Mouse (Mus musculus) olfactory bulb, adult 2 months (tissue): ENCODE measurements at regions not wholly inside any gene's neighbourhood (a gene's known extent, or its start where the extent isn't known, plus 50 kb on each side); places are given as distances from the start of the nearest gene placed in this dataset.

Experiments
- H3K27ac ChIP-seq: fragments of 200-500 bp; 2 replicates; pipeline ENCODE4 v1.5.1; 2012; ENCODE audit warnings: low read depth, low read length; ENCODE audit not compliant: insufficient read depth
- H3K4me1 ChIP-seq: fragments of 200-500 bp; 2 replicates; pipeline ENCODE4 v1.6.1; 2012; ENCODE audit warnings: low read length; ENCODE audit not compliant: control insufficient read depth, insufficient read depth
- H3K4me3 ChIP-seq: fragments of 200-500 bp; 2 replicates; pipeline ENCODE4 v1.5.1; 2012; ENCODE audit warnings: mild to moderate bottlenecking, low read depth, low read length, moderate library complexity; ENCODE audit not compliant: insufficient read depth
- CTCF ChIP-seq: fragments of 200-500 bp; IDR thresholded peaks from 2 replicates; pipeline ENCODE4 v1.5.1; 2012; ENCODE audit warnings: low read depth, mild to moderate bottlenecking, low read length, moderate library complexity; ENCODE audit not compliant: insufficient read depth
- POLR2A ChIP-seq: fragments of 200-500 bp; IDR thresholded peaks from 2 replicates; pipeline ENCODE4 v1.6.1; 2012; ENCODE audit warnings: mild to moderate bottlenecking, low read depth, low read length, moderate library complexity; ENCODE audit not compliant: insufficient read depth
- WGBS: fragments of 180-500 bp; shearing (Covaris S2); methylation state at CpG from one replicate; pipeline ENCODE4 v1.1.7; 2018; 5-methylcytosine and 5-hydroxymethylcytosine counted together

- TF ChIP-seq CTCF (no peak), POLR2A (no peak)
- no peaks in the 10 kb centered on the region for H3K4me1 ChIP-seq
- no peak overlapping the region for H3K27ac ChIP-seq
- no peak overlapping the region for H3K4me3 ChIP-seq
- WGBS: 87% methylated on average over 4 of the region's 4 CpGs
Measured at GRCm38 (mm10) chr15:61294131-61294530, 371.3 kb upstream of the A1bg start.

- WGBS: 58% methylated on average over 4 of the region's 4 CpGs
- H3K27ac ChIP-seq: no peak overlapping the region
- no peaks in the 10 kb centered on the region for H3K4me1 ChIP-seq
- H3K4me3 ChIP-seq: no peak overlapping the region
- TF ChIP-seq CTCF: no peak
- TF ChIP-seq POLR2A: no peak
Measured at GRCm38 (mm10) chr15:61268766-61269165, 346.0 kb upstream of the A1bg start.

GRCm38 (mm10) chr15:61259047-61259446 lies 336.2 kb upstream of the A1bg start:
- WGBS: 95% methylated on average over 2 of the region's 2 CpGs

GRCm38 (mm10) chr15:61244511-61244910 lies 321.7 kb upstream of the A1bg start:
- Histone ChIP-seq H3K27ac (no peak overlapping the region), H3K4me3 (no peak overlapping the region), H3K4me1 (no peaks in the 10 kb centered on the region)
- no peak for TF ChIP-seq POLR2A
- no peak for TF ChIP-seq CTCF
- 80% methylated on average over 2 of the region's 2 CpGs for WGBS

More at GRCm38 (mm10) chr15:61259047-61259446, 336.2 kb upstream of the A1bg start:
- TF ChIP-seq POLR2A (no peak), CTCF (no peak)
- Histone ChIP-seq H3K4me3 (no peak overlapping the region), H3K4me1 (no peaks in the 10 kb centered on the region), H3K27ac (no peak overlapping the region)

GRCm38 (mm10) chr15:61242161-61242681 lies 319.4 kb upstream of the A1bg start:
- WGBS: 81% methylated on average over 2 of the region's 2 CpGs
- Histone ChIP-seq H3K4me1 (no peaks in the 10 kb centered on the region), H3K27ac (no peak overlapping the region), H3K4me3 (no peak overlapping the region)
- no peak for TF ChIP-seq CTCF
- no peak for TF ChIP-seq POLR2A

GRCm38 (mm10) chr15:61241741-61242140 lies 318.9 kb upstream of the A1bg start:
- Histone ChIP-seq H3K27ac (no peak overlapping the region), H3K4me1 (no peaks in the 10 kb centered on the region), H3K4me3 (no peak overlapping the region)
- TF ChIP-seq POLR2A (no peak), CTCF (no peak)
- WGBS: 93% methylated on average over 1 of the region's 1 CpGs

GRCm38 (mm10) chr15:61240344-61240743 lies 317.5 kb upstream of the A1bg start:
- H3K27ac ChIP-seq: no peak overlapping the region
- H3K4me3 ChIP-seq: no peak overlapping the region
- no peaks in the 10 kb centered on the region for H3K4me1 ChIP-seq
- TF ChIP-seq POLR2A (no peak), CTCF (no peak)

- TF ChIP-seq POLR2A (no peak), CTCF (no peak)
- no peak overlapping the region for H3K4me3 ChIP-seq
- H3K4me1 ChIP-seq: no peaks in the 10 kb centered on the region
- 85% methylated on average over 7 of the region's 7 CpGs for WGBS
- no peak overlapping the region for H3K27ac ChIP-seq
Measured at GRCm38 (mm10) chr15:61239414-61239813, 316.6 kb upstream of the A1bg start.

GRCm38 (mm10) chr15:61238996-61239395 lies 316.2 kb upstream of the A1bg start:
- Histone ChIP-seq H3K4me1 (no peaks in the 10 kb centered on the region), H3K27ac (no peak overlapping the region), H3K4me3 (no peak overlapping the region)
- no peak for TF ChIP-seq POLR2A
- TF ChIP-seq CTCF: no peak
- WGBS: 68% methylated on average over 11 of the region's 12 CpGs

GRCm38 (mm10) chr15:61229579-61229978 lies 306.8 kb upstream of the A1bg start:
- no peaks in the 10 kb centered on the region for H3K4me1 ChIP-seq
- H3K4me3 ChIP-seq: no peak overlapping the region
- 84% methylated on average over 3 of the region's 3 CpGs for WGBS
- H3K27ac ChIP-seq: no peak overlapping the region
- TF ChIP-seq POLR2A (no peak), CTCF (no peak)
